Mouse (Mus musculus) forebrain, embryonic 10.5 days (tissue): ENCODE measurements at regions not wholly inside any gene's neighbourhood (a gene's known extent, or its start where the extent isn't known, plus 50 kb on each side); places are given as distances from the start of the nearest gene placed in this dataset.
A peak's percentile ranks its signal among the peaks of the same experiment; 100 is the strongest.
"Not testable (repeated sequence)": the region's sequence is repeated elsewhere in the genome, so short reads cannot be mapped to it uniquely, and the experiment has no call there.

Experiments used
- DNase-seq: peaks from one replicate; pipeline ENCODE4 v3.0.0-alpha.2; 2017; ENCODE audit warnings: low spot score; ENCODE audit errors: extremely low spot score
- H3K27ac ChIP-seq: fragments of 300-500 bp; sonication (generic); 2 replicates; pipeline ENCODE4 v1.5.1; 2016; ENCODE audit warnings: mild to moderate bottlenecking
- H3K27me3 ChIP-seq: fragments of 300-500 bp; sonication (generic); 2 replicates; pipeline ENCODE4 v1.6.1; 2016; ENCODE audit warnings: mild to moderate bottlenecking; ENCODE audit not compliant: poor library complexity, severe bottlenecking
- H3K36me3 ChIP-seq: fragments of 300-500 bp; sonication (generic); replicated peaks from 2 replicates; pipeline ENCODE4 v1.6.1; 2016; ENCODE audit warnings: mild to moderate bottlenecking, moderate library complexity
- H3K4me1 ChIP-seq: fragments of 300-500 bp; sonication (generic); 2 replicates; pipeline ENCODE4 v1.6.1; 2016
- H3K4me3 ChIP-seq: fragments of 300-500 bp; sonication (generic); 2 replicates; pipeline ENCODE4 v1.5.1; 2016; ENCODE audit warnings: mild to moderate bottlenecking, moderate library complexity
- H3K9me3 ChIP-seq: fragments of 300-500 bp; sonication (generic); 2 replicates; pipeline ENCODE4 v1.6.1; 2016; ENCODE audit warnings: mild to moderate bottlenecking, moderate library complexity
- WGBS: fragments of 180-500 bp; shearing (Covaris S2); methylation state at CpG from one replicate; pipeline ENCODE4 v1.1.7; 2016; 5-methylcytosine and 5-hydroxymethylcytosine counted together

GRCm38 (mm10) chr4:89621260-89621659 is 58.0 kb upstream of the Dmrta1 start:
- no peak for DNase-seq
- no peak overlapping the region for H3K4me3 ChIP-seq
- peaks cover 12% of the 10 kb centered on the region for H3K4me1 ChIP-seq
- 0 out of 2 replicates have a peak overlapping the region, but pooled peaks have one; percentile 25 for H3K27ac ChIP-seq
- 68% methylated on average over 7 of the region's 7 CpGs for WGBS
- H3K27me3 ChIP-seq: 0 out of 2 replicates have a peak, but pooled peaks cover 1% of the 10 kb centered on the region
- no peaks in the 10 kb centered on the region for H3K9me3 ChIP-seq
- H3K36me3 ChIP-seq: no peaks in the 10 kb centered on the region

GRCm38 (mm10) chr4:89604721-89605120 is 74.5 kb upstream of the Dmrta1 start:
- H3K9me3 ChIP-seq: peaks cover 5% of the 10 kb centered on the region; the same call in 1 of the 2 replicates
- 61% methylated on average over 1 of the region's 1 CpGs for WGBS

DNA sequence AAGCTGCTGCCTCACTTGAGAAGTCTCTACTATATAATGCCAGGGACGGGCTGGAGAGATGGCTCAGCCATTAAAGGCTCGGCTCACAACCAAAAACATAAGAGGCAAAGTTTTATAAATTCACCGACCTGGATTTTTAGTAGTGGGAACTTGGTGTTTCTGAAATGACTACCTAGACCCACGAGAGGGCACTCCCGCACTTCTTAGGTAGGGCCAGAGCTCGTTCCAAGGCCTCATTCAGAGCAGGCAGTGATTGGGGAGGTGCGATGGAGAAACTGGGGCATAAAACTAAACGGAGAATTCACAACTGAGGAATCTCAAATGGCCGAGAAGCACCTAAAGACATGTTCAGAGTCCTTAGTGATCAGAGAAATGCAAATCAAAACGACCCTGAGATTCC is 103.7 kb upstream of the Dmrta1 start:
- Histone ChIP-seq H3K9me3 (no peaks in the 10 kb centered on the region), H3K4me1 (peaks cover 12% of the 10 kb centered on the region), H3K27me3 (no peaks in the 10 kb centered on the region), H3K4me3 (no peak overlapping the region), H3K36me3 (no peaks in the 10 kb centered on the region), H3K27ac (no peak overlapping the region)
- peak; percentile 60 for DNase-seq
- WGBS: 21% methylated on average over 10 of the region's 10 CpGs

More at GRCm38 (mm10) chr4:89604721-89605120, 74.5 kb upstream of the Dmrta1 start:
- H3K4me3 ChIP-seq: no peak overlapping the region
- DNase-seq: no peak
- H3K27ac ChIP-seq: no peak overlapping the region
- no peaks in the 10 kb centered on the region for H3K36me3 ChIP-seq
- no peaks in the 10 kb centered on the region for H3K27me3 ChIP-seq
- H3K4me1 ChIP-seq: peaks cover 9% of the 10 kb centered on the region

DNA sequence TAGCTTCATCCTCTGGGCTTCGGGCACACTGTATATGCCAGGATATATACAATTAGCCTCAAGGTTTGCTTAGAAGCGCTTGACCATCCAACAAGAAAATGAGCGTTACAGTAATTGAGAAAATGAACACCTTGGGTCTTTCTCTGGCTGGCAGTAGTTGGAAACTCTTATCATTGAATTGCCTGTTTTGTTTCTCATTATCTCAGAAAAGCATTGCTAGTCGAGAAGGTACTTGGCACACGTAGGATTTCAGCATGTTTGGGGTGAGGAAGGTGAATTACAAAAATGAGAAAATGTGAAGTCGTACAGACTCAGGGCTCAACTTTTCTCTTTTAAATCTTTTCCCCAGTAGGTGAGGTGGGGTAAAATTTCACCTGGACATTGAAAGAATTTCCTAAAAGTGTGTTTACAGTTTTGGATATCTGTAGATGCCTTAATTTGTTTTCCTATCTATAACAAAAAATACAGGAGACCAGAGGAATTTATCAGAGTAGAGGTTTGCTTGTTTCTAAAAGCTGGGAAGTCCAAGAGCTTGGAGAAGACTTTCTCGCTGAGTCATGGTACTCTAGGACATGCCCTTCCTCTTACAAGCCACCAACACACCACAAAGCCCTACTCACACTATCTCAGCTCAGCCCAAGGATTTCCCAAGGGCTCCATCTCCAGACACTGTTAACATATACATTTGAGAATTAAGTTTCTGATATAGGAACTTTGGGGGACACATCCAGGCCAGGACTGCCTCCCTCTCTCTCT is 124.3 kb upstream of the Dmrta1 start:
- H3K4me3 ChIP-seq: no peak overlapping the region
- DNase-seq: no peak
- H3K36me3 ChIP-seq: no peaks in the 10 kb centered on the region
- H3K4me1 ChIP-seq: no peaks in the 10 kb centered on the region
- WGBS: 87% methylated on average over 7 of the region's 7 CpGs
- no peaks in the 10 kb centered on the region for H3K9me3 ChIP-seq
- no peaks in the 10 kb centered on the region for H3K27me3 ChIP-seq
- no peak overlapping the region for H3K27ac ChIP-seq

DNA sequence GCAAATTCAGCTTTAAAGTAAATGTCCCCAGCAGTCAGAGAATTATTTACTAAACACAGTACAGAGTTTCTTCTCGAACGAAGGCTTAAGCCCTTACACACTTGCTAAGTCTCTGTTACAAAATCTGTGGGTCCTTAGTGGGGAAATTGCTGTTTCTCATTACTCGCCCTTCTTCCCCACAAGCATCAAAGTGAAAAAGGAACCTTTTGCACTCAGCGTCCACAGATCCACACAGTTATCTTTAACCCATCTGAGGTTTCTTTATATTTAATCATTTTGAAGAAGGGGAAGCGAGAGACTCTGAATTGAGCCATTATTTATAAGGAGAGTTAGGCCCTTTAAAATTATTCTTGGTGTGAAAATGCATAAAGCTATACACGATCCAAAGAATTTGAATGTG is 126.7 kb upstream of the Dmrta1 start:
- Histone ChIP-seq H3K36me3 (no peaks in the 10 kb centered on the region), H3K4me1 (no peaks in the 10 kb centered on the region), H3K9me3 (no peaks in the 10 kb centered on the region), H3K27ac (no peak overlapping the region), H3K27me3 (no peaks in the 10 kb centered on the region), H3K4me3 (no peak overlapping the region)
- 74% methylated on average over 6 of the region's 6 CpGs for WGBS
- DNase-seq: no peak

DNA sequence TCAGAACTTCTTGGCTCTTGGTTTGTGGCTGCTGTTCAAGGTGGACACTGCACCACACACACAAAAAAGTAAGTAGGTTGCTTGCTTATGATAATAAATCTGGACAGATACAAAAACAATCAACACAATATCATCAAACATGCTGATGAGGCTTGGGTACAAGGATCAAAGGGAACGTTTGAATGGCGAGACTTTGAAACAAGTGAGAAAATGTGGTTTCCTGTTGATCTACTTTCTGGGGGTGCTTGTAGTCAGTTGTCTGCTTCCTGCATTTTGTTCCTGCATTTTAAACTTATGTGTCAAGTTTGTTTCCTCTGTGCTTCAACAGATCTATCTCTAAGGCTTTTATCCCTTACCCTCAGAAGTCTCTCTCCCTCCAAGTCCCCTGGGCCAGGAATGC is 128.7 kb upstream of the Dmrta1 start:
- Histone ChIP-seq H3K9me3 (no peaks in the 10 kb centered on the region), H3K27me3 (no peaks in the 10 kb centered on the region), H3K36me3 (no peaks in the 10 kb centered on the region), H3K4me3 (no peak overlapping the region), H3K4me1 (no peaks in the 10 kb centered on the region), H3K27ac (no peak overlapping the region)
- no peak for DNase-seq
- WGBS: 84% methylated on average over 2 of the region's 2 CpGs

- Histone ChIP-seq H3K27ac (no peak overlapping the region), H3K27me3 (peaks cover 14% of the 10 kb centered on the region), H3K4me1 (no peaks in the 10 kb centered on the region), H3K9me3 (no peaks in the 10 kb centered on the region), H3K36me3 (no peaks in the 10 kb centered on the region), H3K4me3 (no peak overlapping the region)
- WGBS: 16% methylated on average over 4 of the region's 4 CpGs
- no peak for DNase-seq
Observed at GRCm38 (mm10) chr4:89532462-89532861, 146.8 kb upstream of the Dmrta1 start.

DNA sequence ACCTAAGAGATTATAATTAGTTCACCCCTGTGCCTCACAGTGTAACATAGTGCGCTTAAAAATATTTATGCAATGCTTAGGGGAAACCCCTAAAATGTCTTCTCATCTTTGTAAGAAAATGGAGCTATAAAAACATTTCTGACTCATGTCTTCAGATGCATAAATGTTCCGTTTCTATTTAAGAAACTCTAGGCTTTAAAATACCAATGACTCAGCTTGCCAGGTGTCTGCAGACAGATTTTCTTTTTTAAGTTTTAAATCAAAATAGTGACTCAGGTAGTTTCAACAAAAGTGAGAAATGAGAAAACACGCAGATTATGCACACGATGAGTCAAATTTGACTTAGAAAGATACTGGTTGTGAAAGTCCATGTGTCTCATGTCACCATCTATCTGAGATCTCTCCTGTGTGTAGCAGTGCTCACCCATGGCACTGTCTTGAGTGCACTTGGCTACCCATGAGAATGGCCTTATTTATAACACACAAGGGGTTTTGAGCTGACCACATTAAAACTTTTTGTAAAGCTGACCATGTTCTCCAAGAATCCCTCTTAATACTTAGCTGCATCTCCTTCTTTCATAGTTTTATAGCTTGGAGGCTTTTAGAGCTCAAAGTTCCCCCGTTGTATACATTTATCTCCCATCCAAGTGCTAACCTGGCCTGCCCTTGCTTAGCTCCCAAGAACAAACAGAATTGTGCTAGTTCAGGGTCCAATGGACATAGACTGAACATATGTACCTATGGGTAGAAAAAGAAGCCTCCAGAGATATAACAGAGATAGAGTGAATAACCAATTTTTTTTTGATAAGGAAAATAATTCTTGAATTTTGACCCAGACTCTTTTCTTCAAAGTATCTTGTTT is 149.0 kb upstream of the Dmrta1 start:
- Histone ChIP-seq H3K9me3 (no peaks in the 10 kb centered on the region), H3K27me3 (peaks cover 33% of the 10 kb centered on the region), H3K4me3 (no peak overlapping the region), H3K4me1 (no peaks in the 10 kb centered on the region), H3K36me3 (no peaks in the 10 kb centered on the region), H3K27ac (no peak overlapping the region)
- WGBS: 92% methylated on average over 5 of the region's 5 CpGs
- no peak for DNase-seq

DNA sequence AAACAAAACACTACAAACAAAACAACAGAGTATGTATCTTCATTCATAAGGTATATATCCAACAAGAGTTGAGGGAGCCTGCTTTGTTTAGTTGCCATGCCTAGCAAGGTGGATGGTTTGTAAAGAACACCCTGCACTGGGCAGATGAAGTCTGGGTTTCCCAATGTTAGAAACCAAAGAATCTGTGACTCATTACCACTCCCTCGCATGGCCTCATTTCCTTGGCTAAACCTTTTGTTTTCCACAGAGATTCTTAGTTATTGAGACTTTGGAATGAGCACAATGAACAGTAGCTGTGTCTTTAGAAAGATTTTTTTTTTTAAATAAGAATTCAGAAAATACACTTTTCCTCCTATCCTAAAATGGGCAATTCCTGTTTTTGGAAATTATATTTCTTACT is 151.3 kb upstream of the Dmrta1 start:
- peaks cover 52% of the 10 kb centered on the region for H3K27me3 ChIP-seq
- no peak for DNase-seq
- 56% methylated on average over 1 of the region's 1 CpGs for WGBS
- H3K4me3 ChIP-seq: no peak overlapping the region
- H3K4me1 ChIP-seq: peaks cover 9% of the 10 kb centered on the region
- no peaks in the 10 kb centered on the region for H3K9me3 ChIP-seq
- H3K27ac ChIP-seq: no peak overlapping the region
- H3K36me3 ChIP-seq: no peaks in the 10 kb centered on the region

DNA sequence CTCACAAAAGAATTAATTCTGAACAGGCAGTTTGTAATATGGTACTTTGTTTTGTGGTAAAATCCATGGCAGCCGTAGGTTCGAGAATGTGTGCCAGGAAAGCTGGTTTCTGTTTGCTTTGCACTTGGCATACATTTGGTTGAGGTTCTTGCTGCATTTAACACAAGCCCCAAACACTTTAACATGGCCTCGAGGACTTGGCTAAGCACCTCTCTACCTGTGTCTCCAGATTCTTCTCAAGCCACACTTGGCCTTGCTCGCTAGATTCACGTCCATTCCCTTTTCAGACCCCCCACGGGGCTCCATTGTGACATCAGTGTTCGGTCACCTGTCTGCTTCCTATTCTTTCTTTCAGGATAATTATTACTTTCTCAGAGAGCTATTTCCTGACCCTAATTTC is 151.9 kb upstream of the Dmrta1 start:
- peaks cover 9% of the 10 kb centered on the region for H3K4me1 ChIP-seq
- no peaks in the 10 kb centered on the region for H3K9me3 ChIP-seq
- no peaks in the 10 kb centered on the region for H3K36me3 ChIP-seq
- DNase-seq: no peak
- 78% methylated on average over 7 of the region's 7 CpGs for WGBS
- H3K4me3 ChIP-seq: no peak overlapping the region
- peaks cover 59% of the 10 kb centered on the region for H3K27me3 ChIP-seq
- H3K27ac ChIP-seq: no peak overlapping the region

DNA sequence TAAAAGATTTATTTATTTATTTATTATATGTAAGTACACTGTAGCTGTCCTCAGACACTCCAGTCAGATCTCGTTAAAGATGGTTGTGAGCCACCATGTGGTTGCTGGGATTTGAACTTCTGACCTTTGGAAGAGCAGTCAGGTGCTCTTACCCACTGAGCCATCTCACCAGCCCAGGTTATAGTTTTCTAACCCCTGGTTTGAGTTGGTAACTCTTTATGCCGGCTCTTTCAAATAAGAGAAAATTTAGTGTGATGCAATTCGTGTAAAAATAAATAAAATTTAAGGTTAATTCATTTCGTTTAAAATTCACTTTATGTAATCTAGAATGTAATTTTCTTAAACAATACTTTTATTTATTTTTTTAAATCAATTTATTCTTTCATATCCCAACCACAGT is 153.7 kb upstream of the Dmrta1 start:
- DNase-seq, H3K4me1 ChIP-seq, H3K27ac ChIP-seq, H3K4me3 ChIP-seq, H3K9me3 ChIP-seq, H3K36me3 ChIP-seq: not testable (repeated sequence)
- peaks cover 63% of the 10 kb centered on the region for H3K27me3 ChIP-seq
- WGBS: 60% methylated on average over 4 of the region's 4 CpGs

- H3K4me1 ChIP-seq: peaks cover 9% of the 10 kb centered on the region
- peak; percentile 78 for DNase-seq
- peak overlapping the region; percentile 53 for H3K4me3 ChIP-seq
- H3K36me3 ChIP-seq: no peaks in the 10 kb centered on the region
- no peak overlapping the region for H3K27ac ChIP-seq
- H3K9me3 ChIP-seq: no peaks in the 10 kb centered on the region
- WGBS: 1% methylated on average over 40 of the region's 40 CpGs
- H3K27me3 ChIP-seq: peaks cover 66% of the 10 kb centered on the region
Observed at GRCm38 (mm10) chr4:89524260-89525200, 154.7 kb upstream of the Dmrta1 start.
